Mouse (Mus musculus) frontal cortex, postnatal 10 days (tissue): ENCODE data around the gene Pcsk4.

ENCODE experiments used
- DNase-seq, 2 experiments: peaks; one replicate each; pipeline ENCODE4 v3.0.0; 2022; ENCODE audit warnings: low spot score in 2 of 2, mixed read lengths in 1 of 2

The Pcsk4 gene

DNA sequence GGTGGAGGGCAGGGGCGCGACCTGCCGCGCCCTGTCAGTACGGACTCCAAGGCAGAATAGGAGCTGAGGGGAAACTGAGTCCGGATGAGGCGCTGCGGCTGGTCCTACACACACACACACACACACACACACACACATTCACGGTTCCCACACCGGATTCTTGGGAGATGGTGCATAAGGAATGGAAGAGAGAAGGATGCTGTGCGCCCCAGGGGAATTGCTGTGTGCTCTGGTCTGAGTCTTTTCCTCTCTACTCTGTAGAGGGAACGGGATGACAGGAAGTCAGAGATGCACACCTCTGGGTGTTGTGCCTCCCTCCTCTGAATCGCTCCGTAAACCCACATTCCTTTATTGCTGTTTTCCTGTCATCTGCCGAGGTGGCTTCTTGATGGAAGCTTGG is 30.0 kb downstream of the Pcsk4 start:
- DNase-seq: no peak

DNA sequence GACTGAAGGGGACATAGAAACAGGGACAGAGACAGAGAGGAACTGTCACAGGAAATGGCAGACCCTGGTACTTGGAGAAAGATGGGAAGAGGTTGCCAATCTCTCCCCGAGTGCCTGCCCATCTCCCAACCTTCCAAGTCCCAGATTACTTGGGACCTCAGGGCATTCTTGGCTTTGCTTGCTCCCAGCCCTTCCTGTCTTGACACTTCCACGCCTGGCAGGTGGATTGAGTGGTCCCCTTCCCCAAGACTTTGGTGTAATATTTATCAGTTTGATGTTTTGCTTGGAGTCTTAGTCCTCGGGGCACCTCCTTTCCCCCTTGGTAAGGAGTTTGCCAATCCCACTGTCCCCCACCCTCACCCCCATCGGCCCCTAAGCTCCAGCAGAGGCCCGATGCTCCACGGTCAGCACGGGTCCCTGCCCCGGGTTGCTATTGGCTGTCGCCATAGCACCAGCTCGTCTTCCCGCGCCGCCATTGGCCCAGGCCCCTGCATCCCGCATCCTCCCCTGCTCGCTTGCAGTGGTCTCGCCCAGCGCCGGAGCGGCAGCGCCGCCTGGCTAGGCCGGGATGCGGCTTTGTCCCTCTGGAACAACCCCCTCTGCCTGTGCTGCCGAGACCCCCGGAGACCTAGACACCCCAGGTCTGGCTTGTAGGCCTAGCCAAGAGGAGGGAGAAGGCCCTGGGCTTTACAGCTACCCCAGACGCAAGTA is 30.6 kb downstream of the Pcsk4 start:
- DNase-seq: peak; percentile 91

DNA sequence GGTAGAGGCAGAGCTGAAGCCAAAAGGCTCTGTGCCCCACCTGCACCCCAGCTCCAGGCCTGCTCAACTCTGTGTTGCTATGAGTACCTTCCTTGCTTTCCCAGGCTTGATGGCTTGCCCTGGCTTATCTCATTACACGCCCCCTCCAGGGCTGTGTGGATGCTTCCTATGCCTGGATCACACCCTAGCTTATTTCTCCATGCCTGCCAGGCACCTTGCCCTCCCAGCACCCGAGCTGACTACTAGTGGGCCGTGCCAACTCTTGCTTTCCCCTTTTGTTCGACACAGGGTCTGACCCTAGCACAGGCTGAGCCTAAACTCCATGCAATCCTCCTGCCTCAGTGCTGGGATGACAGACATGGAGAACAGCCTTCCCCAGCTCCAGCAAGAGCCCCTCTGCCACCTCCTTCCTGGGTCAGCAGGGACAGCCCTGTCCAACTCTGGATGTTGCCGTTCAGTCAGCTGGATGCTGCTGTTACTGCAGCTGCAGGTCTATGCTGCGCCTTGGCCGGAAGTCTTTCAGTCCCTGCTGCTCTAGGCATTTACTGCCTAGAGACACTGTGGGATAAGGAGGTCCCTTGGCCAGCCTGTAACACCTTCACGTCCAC is 31.7 kb downstream of the Pcsk4 start:
- DNase-seq: peak in 1 of 2 experiments; percentile 27

DNA sequence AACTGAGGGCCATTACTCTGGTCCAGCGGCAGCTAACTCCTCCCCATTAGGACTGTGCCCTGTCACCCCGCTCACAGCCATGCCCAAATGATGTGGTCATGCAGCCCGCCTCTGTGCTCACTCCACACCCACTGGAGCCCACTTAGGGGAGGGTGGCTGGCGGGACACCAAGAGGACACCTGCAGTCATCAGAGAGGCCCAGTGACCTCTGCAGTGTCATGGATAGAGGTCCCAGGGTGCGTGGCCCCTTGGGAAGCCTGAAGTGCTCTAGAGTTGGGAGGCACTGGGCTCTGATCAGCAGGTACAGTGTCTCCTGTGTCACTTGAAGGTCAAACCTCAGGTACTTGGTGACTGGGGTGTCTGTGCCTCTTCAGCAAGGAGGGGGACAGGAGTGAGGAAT is 32.5 kb downstream of the Pcsk4 start:
- peak in 1 of 2 experiments; percentile 36 for DNase-seq

DNA sequence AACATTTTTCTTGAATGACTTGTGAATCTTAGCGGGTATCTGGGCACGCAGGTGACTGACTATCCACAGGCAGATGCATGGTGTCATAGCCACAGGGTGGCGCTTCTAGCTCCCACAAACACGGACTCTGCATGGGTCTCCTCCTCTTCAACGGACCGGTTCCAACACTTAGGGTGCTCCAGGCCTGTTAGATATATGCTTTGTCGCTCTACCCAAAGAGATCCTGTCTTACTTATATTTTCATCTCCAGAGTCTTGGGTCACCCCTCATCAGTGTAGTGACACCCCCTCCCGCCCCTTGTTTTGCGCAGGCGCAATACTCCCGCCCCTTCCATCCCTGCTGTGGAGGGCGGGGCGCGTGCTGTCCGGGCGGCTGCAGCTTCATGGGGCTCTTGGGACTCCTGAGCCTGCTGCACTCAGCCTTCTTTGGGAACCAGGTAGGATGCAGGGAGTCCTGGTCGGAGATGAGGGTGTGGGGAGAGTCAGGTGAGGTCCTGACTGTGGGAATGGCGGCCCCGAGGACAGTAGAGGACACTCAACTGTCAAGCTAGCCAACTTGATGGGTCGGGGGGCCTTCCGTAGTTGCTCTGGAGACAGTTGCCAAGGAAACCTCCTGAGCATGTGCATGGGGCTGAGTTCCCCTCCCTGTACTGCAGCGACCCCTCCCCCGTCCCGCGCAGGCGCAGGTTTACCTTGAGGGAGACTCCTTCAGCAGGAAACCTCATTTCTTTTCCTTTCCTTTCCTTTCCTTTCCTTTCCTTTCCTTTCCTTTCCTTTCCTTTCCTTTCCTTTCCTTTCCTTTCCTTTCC is 33.5 kb downstream of the Pcsk4 start, which contains the start of gene Apc2:
TSS of gene Apc2 (plus strand) at position 360 of the 808 bp plus-strand sequence.
- DNase-seq: peak; percentile 68 to 73

DNA sequence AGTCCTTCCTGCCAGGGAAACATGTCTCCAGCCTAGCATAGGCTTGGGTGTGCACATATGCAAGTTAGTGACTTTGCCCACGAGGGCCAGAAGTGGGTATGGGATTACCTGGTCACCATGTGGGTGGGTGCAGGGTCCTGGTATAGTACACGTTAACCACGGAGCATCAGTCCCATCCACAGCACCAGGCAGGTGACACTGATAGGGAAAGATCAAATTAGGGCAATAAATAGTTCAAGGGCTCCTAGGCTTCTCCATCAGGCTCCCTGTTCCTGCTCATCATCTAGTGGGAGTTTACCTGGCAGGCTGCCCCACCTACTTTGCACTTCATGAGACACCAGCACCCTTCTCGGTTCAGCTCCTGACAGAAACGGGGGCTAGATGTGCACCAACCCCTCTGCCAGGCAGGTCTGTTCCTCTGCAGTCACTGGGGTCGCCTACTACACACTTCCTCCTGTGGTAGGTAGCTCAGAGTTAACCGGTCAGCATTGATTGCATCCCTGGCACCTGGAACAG is 34.5 kb downstream of the Pcsk4 start:
- DNase-seq: peak in 1 of 2 experiments; percentile 38

DNA sequence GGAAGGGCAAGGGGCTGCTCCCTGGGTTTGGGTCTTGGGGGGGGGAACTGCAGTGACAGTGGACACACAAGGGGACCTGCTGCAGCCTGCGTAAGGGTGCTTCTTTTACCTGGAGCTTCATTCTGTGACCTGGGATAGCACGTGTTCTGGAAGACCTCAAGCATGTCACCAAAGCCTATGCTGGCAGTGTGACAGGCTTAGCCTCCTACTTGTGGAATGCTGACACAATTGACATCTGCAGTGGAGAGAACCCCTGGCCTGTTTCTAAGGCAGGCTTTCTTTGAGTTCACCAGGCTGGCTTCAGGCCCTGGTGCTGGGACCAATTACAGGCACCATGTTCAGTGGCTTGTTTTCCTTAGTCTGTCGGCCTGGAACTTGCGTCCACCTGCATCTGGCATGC is 35.0 kb downstream of the Pcsk4 start:
- no peak for DNase-seq

DNA sequence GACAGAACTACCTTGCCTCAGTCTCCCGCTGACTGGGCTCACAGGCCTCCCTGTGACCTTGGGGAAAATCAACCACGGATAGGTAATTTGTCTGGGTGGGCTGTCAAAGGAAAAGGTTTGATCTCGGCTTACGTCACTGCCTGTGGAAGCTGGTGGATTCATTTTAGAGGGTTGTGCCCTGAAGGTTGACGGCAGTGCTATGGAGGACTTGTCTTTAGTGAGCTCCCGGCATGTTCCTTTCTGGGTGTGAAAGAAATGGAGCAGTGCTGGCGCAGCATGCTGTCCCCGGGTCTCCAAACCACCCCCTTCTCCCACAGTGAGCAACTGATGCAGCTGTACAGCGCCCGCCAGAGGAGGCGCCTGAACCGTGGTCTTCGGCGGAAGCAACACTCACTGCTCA is 36.0 kb downstream of the Pcsk4 start:
- no peak for DNase-seq

DNA sequence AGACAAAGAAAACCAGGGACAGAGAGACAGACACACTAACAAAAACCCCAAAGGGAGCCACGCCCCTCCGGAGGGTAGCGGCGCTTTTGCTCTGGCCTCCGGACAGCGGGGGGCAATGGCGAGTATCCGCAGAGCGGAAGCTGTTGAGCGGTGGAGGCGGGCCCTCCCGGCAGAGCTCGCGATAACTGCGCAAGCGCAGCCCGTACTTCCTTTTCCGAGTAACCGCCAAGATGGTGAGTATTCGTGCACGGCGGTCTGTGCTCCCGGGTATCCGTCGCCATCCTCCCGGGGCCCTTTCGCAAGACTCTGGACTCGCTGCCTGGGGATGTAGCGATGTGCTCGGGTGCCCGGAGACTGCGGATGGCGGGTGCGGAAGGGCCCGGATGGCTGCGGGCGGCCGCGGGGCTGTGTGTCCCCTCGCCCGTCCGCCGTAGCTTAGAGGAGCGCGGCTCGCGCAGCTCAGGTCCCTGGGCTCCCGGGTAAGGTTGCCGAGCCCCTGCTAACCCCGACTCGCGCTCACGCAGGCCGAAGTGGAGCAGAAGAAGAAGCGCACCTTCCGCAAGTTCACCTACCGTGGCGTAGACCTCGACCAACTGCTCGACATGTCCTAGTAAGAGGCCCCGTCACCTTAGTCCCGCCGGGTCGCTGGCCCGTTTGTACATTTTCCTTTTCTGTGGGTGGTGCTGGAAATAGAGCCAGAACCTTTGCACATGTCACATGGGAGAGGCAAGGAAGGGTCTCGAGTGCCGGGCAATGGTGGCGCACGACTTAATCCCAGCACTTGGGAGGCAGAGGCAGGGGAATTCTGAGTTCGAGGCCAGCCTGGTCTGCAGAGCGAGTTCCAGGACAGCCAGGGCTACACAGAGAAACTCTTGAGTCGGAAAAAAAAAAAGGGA is 36.8 kb downstream of the Pcsk4 start, which contains the start of gene Rps15:
TSS of gene Rps15 (plus strand) at position 203 of the 896 bp plus-strand sequence.
- DNase-seq: peak; percentile 87 to 93

DNA sequence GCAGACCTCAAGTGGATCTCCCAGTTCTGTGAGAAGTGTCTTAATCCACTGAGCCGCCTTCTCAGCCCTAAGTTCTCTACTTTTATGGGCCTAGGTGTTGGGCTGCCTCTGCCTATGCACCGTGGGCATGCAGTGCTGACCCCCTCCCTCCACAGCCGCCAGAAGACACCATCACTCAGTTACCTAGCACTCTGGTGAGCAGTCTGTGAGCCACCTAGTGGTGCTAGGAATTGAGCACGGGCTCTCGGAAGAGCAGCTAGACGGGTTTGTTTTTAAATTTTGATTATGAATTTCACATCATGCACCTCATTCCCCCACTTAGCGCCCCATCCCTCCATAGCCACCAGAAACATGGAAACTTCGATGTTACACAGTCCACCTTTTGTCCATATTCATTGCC is 40.6 kb downstream of the Pcsk4 start:
- no peak for DNase-seq

DNA sequence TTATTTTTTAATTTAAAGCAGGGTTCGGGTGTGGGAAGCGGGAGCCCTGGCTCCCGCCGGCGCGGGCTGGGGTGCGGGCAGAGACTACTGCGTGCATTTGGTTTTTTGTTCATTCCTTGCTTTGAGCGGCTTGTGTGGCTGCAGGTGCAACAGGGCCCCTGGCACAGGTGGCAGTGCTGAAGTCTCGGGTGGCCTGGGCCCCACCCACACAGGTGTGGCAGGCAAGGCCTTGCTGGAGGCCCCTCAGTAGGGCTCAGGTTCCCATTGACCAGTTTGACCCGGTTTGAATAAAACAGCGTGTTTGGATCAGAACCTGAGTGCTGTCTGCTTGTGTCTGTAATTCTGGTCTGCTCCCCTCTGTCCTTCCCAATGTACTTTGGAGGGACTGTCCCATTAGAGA is 41.2 kb downstream of the Pcsk4 start:
- DNase-seq: no peak

DNA sequence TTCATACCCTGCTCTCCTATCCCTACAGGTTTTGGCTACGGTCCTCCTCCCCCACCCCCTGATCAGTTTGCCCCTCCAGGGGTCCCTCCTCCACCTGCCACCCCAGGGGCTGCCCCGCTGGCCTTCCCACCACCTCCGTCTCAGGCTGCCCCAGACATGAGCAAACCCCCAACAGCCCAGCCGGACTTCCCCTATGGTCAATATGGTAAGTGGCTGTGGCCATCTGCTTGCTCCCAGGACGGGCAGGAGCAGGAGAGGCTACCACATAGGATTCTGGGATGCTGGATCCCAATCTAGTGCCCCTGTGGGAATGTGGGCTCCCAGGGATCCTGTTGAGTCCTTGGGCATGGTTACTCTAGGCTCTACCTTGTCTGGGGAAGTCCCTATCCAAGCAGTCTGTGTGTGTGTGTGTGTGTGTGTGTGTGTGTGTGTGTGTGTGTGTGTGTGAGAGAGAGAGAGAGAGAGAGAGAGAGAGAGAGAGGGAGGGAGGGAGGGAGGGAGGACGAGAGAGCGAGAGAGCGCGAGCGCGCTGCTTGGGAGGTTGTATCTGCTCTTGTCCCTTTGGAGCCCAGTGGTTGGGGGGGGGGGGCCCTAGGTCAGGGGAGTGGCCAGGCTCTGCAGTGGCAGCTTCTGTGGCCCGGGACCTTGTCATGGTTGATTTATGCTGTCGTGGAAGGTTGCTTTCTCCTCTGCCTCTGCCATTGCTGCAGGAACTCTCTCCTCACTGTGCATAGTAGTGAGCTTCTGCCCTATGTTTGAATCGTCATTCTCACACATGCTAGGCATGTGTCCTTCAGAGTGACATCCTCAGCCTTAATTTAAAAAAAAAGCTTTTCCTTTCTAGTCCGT is 43.9 kb downstream of the Pcsk4 start:
- DNase-seq: no peak

DNA sequence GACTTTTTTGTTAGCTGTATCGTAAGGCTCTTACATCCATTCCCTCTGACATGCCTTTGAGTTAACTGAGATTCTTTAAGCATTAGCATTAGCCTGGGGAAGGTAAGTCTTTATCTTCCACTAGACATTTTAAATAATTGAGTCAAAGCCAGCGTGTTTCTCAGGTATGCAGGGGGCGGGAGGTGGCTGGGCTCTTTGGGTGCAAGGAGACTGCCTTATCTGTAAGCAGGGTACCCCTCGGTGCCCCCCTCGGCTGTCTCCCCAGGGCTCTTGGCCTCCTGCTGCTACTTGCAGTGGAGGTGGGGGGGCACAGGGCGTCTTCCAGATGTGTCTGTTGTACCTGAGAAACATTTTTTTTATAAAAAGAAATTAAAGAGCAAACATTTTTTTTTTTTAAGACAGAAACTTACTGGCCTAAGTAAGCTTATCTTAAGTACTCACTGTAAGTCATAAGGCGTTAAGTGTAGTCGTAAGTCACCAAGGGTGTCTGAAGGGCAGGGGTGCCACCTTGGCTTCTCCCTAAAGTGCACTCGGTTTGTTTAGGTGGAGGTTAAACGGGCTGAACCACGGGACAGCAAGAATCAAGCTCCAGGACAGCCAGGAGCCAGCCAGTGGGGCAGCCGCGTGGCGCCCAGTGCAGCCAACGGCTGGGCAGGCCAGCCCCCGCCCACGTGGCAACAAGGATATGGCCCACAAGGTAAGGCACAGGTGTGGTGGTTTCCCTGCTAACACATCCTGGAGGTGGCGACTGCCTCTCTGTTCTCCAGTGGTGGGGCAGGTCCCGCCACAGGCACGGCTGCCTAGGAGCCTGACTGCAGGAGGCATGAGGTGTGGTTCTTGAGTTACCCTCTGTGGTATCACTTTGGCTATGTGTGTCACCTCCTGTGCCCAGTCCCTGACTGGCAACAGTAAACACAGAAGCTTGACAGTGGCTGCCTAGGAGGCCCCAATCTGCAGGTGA is 46.5 kb downstream of the Pcsk4 start:
- no peak for DNase-seq

DNA sequence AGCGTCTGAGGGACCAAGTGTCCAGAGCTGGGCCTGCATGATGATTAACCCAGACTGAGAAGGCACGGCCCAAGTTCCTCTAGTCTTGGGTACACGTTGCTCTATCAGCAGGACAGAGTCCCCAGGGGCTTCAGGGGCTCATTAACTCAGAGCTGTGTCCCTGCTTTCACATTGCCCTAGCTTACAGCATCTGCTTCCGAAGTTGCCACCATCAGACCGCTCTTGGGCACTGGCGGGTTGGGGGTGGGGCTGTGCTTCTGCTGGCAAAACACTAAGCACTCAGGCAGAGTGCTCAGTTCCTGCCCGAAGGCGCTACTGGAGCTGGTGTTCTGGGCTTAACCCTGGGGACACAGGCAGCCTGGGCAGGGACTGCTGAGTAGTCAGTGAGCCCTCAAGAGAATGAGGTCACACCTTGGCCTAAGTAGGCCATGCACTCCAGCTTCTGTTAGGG is 47.4 kb downstream of the Pcsk4 start:
- DNase-seq: no peak

DNA sequence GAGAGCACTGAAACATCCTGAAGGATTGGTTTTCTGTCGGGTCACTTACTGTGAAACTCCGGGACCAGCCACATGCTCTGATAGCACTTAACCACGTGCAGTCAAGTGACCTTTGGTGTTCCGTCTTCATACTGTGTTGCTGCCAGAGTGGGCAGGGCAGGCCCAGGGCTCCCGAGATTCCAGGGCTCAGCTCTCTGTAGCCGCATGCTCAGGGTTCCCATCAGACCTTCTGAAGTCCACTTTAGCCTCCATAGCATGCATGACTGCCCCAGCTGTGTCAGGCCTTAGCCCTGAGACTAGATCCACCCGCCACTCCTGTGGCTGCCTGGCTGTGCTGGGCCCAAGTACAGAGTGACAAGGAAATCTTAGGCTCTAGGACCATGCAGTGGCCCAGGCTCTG is 48.0 kb downstream of the Pcsk4 start:
- DNase-seq: no peak

DNA sequence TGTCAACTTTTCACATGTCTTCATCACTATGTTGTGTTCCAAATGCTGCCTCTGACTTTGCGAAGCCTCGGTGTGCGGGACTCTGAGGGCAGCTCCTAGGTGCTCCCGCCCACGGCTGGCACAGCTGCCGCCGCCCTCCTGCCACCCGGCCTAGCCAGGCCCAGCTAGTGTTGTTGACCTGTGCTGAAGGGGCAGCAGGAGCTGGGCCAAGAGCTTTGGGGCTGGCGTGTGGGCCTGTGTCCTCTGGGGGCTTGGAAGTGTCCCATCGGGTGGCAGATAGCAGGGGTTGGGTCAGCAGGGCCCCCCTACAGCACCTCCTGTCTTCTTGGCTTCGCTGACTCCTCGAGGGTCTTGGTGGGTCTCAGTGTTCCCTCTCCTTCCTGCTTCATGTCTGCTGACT is 50.0 kb downstream of the Pcsk4 start:
- no peak for DNase-seq

DNA sequence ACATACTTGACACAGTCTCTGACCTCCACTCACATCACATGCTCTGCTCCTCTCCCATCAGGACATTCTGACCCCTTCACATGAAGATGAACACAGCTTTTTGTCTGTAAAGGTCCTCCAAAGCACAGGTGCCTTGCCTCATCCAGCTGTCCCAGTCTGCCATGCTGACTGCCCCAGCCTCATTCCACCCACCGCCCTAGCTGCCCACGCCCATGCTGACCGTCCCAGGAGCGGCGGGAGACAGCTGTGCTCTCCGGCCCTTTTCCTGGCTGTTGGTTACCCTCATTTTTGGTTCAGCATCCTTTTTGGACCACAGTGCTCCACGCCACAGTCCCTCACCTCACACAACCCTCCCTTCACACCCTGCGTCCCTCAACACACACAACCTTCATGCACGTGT is 50.9 kb downstream of the Pcsk4 start:
- DNase-seq: no peak

DNA sequence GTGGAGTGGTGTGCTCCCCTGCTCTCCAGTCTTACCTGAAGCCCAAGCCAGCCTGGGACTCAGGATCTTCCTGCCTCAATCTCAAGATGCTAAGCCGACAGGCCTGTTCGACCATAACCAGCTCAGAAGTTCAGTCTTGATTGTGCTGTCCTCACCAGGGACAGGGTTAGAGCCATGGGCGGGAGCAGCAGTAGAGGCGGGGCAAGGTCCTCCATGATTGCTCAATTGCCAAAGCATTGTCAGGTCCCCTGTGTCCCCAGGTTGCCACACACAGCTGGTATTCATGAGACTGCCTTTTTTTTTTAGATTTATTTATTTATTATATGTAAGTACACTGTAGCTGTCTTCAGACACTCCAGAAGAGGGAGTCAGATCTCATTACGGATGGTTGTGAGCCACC is 53.1 kb downstream of the Pcsk4 start:
- no peak for DNase-seq

DNA sequence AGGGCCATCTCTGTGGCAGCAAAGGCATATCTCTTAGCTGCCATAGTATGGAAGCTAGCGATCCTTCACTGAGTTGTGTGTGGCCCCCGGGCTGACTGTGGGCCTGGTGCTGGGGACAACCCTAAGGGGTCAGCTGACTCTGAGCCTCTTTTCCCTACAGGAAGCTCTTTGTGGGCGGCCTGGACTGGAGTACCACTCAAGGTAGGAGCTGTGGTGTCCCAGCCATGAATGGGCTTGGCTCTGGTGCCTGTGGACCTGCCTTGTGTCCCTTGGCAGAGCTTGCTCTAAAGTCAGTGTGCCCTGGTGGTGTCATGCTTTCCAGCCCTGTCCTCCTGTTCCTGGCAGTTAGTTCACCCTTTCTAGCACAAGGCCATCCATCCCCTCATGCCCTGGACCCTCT is 55.5 kb downstream of the Pcsk4 start:
- no peak for DNase-seq
